Mouse (Mus musculus) mouse trophoblast stem cell (cell line): ENCODE results near the gene Trip6.

Source experiments
- in situ Hi-C, 2 experiments: fragments of 300-500 bp; cut with MseI, MboI; formaldehyde crosslinking; loops; 2 replicates in 1 of 2; 3 replicates in 1 of 2; pipeline ENCODE4 v1.15.1; 2025

The Trip6 gene

GRCm38 (mm10) chr5:137268131-137268910, 45.9 kb downstream of the Trip6 start:
- in situ Hi-C loops: no loop called here

- in situ Hi-C loops: no loop called here
Measured at GRCm38 (mm10) chr5:137264787-137265186, 49.4 kb downstream of the Trip6 start.

GRCm38 (mm10) chr5:137263897-137264720, 50.1 kb downstream of the Trip6 start:
- in situ Hi-C loops: no loop called here
